Mouse (Mus musculus) stomach, postnatal 0 days (tissue): ENCODE data around the gene Ptprg. TPM values are rescaled to one million over a fixed set of nuclear protein-coding genes. Genes with fewer than 3 reads are reported as not detected.

Experiments
- ATAC-seq: fragments of 200-750 bp; cut with Nextera tagmentation; 2 replicates; pipeline ENCODE4 v1.8.0; 2017; ENCODE audit not compliant: low FRiP score, low TSS enrichment
- DNase-seq: peaks from one replicate; pipeline ENCODE4 v3.0.0-alpha.2; 2016; ENCODE audit warnings: low spot score
- H3K27ac ChIP-seq: fragments of 300-500 bp; sonication (generic); replicated peaks from 2 replicates; pipeline ENCODE4 v1.5.1; 2014; ENCODE audit warnings: mild to moderate bottlenecking, control low read depth
- H3K27me3 ChIP-seq: fragments of 300-500 bp; sonication (generic); 2 replicates; pipeline ENCODE4 v1.6.1; 2014; ENCODE audit warnings: low read length; ENCODE audit not compliant: control insufficient read depth, insufficient read depth
- H3K36me3 ChIP-seq: fragments of 300-500 bp; sonication (generic); 2 replicates; pipeline ENCODE4 v1.6.1; 2014; ENCODE audit warnings: low read length, mixed read lengths; ENCODE audit not compliant: control insufficient read depth, insufficient read depth
- H3K4me1 ChIP-seq: fragments of 300-500 bp; sonication (generic); replicated peaks from 2 replicates; pipeline ENCODE4 v1.6.1; 2014; ENCODE audit warnings: antibody characterized with exemption; ENCODE audit not compliant: control insufficient read depth, insufficient read depth
- H3K4me2 ChIP-seq: fragments of 300-500 bp; sonication (generic); replicated peaks from 2 replicates; pipeline ENCODE4 v1.6.1; 2014; ENCODE audit warnings: low read depth, mild to moderate bottlenecking, control low read depth, moderate library complexity
- H3K4me3 ChIP-seq: fragments of 300-500 bp; sonication (generic); 2 replicates; pipeline ENCODE4 v1.5.1; 2014; ENCODE audit warnings: low read depth, low read length, control low read depth
- H3K9ac ChIP-seq: fragments of 300-500 bp; sonication (generic); 2 replicates; pipeline ENCODE4 v1.6.1; 2014; ENCODE audit warnings: mild to moderate bottlenecking, low read length, control low read depth, mixed read lengths
- H3K9me3 ChIP-seq: fragments of 300-500 bp; sonication (generic); 2 replicates; pipeline ENCODE4 v1.6.1; 2016; ENCODE audit warnings: low read length; ENCODE audit not compliant: control insufficient read depth
- CTCF ChIP-seq: IDR thresholded peaks from 2 replicates; pipeline ENCODE4 v1.5.1; 2016; ENCODE audit warnings: antibody characterized with exemption, low read depth, mild to moderate bottlenecking, moderate library complexity
- EP300 ChIP-seq: optimal IDR thresholded peaks from 2 replicates; pipeline ENCODE3; 2016; ENCODE audit warnings: antibody characterized with exemption
- WGBS: fragments of 180-500 bp; shearing (Covaris S2); extraction: QIAGEN DNeasy Blood & Tissue Kit; methylation state at CpG from one replicate; pipeline ENCODE4 v1.1.7; 2014; 5-methylcytosine and 5-hydroxymethylcytosine counted together
- polyA plus RNA-seq: library from polyadenylated mRNA; unstranded; fragments of >200 nt; fragmentation: Nextera tagmentation; extraction: Ambion mirVana; gene quantifications from 2 replicates; pipeline ENCODE4 v1.2.1, GENCODE M21; 2015

Ptprg gene
- polyA plus RNA-seq, 1 experiment from 2014 or later: 6.2 TPM

DNA sequence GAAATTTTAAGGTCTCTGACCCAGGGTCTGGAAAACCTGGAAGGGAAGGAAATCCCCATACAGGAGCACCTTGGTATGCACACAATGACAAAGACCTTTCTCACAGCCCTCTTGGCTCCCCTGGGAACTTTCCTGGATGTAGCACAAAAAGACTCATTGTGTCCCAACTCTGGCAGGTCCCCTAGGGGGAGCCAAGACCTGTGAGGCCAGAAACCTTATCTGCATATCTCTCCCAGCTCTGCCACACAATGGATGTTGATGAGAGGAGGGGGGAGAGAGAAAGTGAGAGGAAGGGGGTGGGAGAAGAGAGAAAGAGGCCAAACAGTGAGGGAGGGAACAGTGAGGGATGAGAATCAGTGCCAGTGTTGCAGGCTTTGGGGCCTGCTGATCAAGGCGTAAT lies 18.9 kb upstream of the Ptprg start:
- ATAC-seq (no peak), DNase-seq (no peak)
- Histone ChIP-seq H3K36me3 (no peaks in the 10 kb centered on the region), H3K9ac (no peak overlapping the region), H3K4me2 (no peak overlapping the region), H3K27me3 (no peaks in the 10 kb centered on the region), H3K4me3 (no peak overlapping the region), H3K27ac (no peak overlapping the region), H3K9me3 (no peaks in the 10 kb centered on the region), H3K4me1 (no peaks in the 10 kb centered on the region)
- no peak for TF ChIP-seq EP300
- peak; percentile 37 for TF ChIP-seq CTCF
- WGBS: 65% methylated on average over 1 of the region's 1 CpGs

DNA sequence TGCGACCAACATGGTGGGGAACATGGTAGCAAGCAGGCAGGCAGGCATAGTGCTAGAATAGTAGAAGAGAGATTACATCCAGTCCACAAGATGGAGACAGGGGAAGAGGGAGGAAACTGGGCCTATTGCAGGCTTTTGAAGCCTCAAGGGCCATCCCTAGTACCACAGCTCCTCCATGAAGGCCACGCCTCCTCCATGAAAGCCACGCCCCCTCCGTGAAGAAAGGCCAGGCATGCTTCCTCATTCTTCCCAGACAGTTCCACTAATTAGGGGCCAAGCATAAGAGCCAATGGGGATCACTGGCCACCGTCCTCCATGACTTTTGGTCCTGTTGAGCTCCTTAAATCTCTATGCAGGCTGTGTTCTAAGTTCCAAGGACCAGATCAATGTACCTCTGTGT lies 17.2 kb upstream of the Ptprg start:
- Histone ChIP-seq H3K4me2 (no peak overlapping the region), H3K9me3 (no peaks in the 10 kb centered on the region), H3K4me3 (no peak overlapping the region), H3K27ac (no peak overlapping the region), H3K4me1 (no peaks in the 10 kb centered on the region), H3K9ac (no peak overlapping the region), H3K27me3 (no peaks in the 10 kb centered on the region), H3K36me3 (no peaks in the 10 kb centered on the region)
- ATAC-seq: no peak
- TF ChIP-seq CTCF (no peak), EP300 (no peak)
- 85% methylated on average over 5 of the region's 5 CpGs for WGBS
- no peak for DNase-seq

DNA sequence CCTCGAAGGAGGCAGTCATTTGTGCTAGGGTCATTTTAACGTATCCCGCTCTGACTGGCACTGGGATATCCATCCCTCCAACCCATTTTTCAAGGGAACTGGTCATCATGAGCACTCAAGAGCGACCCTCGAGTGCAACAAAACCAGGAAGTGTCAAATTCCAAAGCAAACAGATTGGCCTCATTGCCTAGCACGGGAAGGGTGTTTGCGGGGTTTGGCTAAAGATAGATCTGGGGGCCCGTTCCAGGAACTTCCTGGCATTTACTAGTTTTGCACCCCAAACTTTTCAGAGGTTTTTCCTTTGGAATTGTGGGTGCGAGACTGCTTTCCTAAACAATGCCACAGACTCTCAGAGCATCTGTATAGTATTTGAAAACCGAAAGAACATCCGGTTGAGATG lies 1.4 kb upstream of the Ptprg start:
- Histone ChIP-seq H3K9me3 (no peaks in the 10 kb centered on the region), H3K9ac (peak overlapping the region; percentile 82), H3K36me3 (no peaks in the 10 kb centered on the region), H3K4me3 (peak overlapping the region; percentile 78), H3K27ac (no peak overlapping the region), H3K4me1 (no peaks in the 10 kb centered on the region; the same call in none of the 2 replicates), H3K27me3 (no peaks in the 10 kb centered on the region), H3K4me2 (peak overlapping the region; percentile 95)
- DNase-seq (no peak), ATAC-seq (no peak)
- WGBS: 23% methylated on average over 11 of the region's 11 CpGs
- TF ChIP-seq CTCF (no peak), EP300 (no peak)

GRCm38 (mm10) chr14:11552521-11553272 lies 635 bp upstream of the Ptprg start:
- DNase-seq: peak; percentile 35

DNA sequence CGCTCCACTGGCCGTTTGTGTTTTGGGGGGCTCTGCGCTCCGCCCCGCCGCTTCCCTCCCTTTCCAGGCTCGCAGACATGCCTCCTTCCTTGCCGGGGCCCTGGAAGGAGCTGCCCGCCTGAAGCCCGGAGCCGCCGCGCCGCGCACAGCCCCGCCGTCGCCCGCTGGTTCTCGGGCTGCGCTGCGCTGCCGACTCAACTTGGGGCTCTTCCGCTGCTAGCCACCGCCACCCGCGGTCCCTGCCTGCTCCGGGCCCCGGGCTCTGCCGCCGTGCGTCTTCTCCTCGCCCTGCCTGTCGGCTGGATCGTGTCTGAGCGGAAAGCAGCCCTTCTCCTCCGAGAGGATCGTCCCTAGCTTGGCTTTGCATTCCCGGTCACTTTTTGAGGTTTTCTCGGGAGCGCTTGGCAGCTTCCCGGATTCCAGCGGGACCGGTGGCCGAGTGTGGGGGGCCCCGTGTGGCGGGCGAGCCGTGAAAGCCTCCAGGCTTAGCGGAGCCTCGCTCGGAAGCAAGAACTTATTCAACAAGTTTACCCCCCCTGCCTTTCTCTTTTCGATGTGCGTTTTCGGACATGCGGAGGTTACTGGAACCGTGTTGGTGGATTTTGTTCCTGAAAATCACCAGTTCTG lies 460 bp downstream of the Ptprg start:
- H3K9ac ChIP-seq: peak overlapping the region; percentile 82
- under 1% methylated on average over 50 of the region's 57 CpGs for WGBS
- H3K36me3 ChIP-seq: no peaks in the 10 kb centered on the region
- DNase-seq: no peak
- H3K4me3 ChIP-seq: peak overlapping the region; percentile 78
- H3K27ac ChIP-seq: peak overlapping the region; percentile 95
- no peaks in the 10 kb centered on the region for H3K9me3 ChIP-seq
- TF ChIP-seq CTCF (no peak), EP300 (no peak)
- no peaks in the 10 kb centered on the region; the same call in none of the 2 replicates for H3K4me1 ChIP-seq
- H3K27me3 ChIP-seq: no peaks in the 10 kb centered on the region
- ATAC-seq: peak; percentile 68
- peak overlapping the region; percentile 95 for H3K4me2 ChIP-seq

More at GRCm38 (mm10) chr14:11552521-11553272, 635 bp upstream of the Ptprg start:
- Histone ChIP-seq H3K4me1 (no peaks in the 10 kb centered on the region; the same call in none of the 2 replicates), H3K4me3 (peak overlapping the region; percentile 78), H3K27me3 (no peaks in the 10 kb centered on the region), H3K9me3 (no peaks in the 10 kb centered on the region), H3K9ac (peak overlapping the region; percentile 82), H3K27ac (peak overlapping the region; percentile 95), H3K36me3 (no peaks in the 10 kb centered on the region), H3K4me2 (peak overlapping the region; percentile 95)
- peak; percentile 18; the same call in 1 of the 2 replicates for ATAC-seq
- TF ChIP-seq EP300: no peak
- no peak for TF ChIP-seq CTCF
- WGBS: 2% methylated on average over 33 of the region's 33 CpGs
